Mouse (Mus musculus): ENCODE measurements around the gene Poldip3. TPM values are rescaled to one million over a fixed set of nuclear protein-coding genes. Genes with fewer than 3 reads are reported as not detected.

The Poldip3 gene
- 187 TPM for polyA plus RNA-seq (2017; shearing (Covaris generic))

DNA sequence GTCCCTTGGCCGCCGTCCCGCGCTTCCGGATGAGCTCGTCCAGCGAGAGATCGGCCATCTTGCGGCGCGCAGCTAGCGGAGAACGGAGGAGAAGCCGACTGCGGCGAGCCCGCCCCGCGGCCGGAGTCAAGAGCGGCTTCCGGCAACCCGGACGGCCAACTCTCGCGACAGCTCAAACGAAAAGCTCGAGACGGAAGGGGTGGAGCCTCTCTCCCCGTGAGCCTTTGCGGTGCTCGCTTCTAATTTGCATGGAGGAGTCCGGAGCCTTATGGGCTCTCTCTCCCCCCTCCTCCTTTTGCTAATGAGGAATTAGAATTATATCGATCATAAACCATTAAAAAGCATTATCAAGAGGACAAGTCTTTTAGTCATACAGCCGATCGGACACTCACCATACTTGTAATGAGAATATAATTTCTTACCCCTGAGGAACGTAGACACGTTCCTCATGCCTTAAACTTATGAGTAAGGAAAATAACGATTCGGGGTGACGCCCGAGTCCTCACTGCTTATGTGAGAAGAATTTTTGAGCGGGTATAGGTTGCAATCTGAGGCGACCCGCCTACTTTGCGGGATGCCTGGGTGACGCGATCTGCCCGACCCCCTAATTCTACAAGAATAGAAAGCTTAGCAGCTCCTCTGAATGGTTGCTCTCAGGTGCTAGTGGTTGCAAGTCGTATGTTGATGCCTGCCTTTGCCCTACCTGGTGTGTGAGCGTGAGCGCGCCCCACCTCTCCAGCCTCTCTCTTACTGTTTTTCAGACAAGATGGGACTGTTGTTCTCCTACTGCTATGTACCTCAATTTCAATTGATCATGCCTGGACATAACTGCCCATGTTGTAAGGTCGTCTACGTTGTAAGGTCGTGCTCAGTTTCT lies at the start of gene Poldip3:
Poldip3 (minus strand) TSS at position 189 of the 877 bp plus-strand sequence.

GRCm38 (mm10) chr15:83172492-83173429 lies 23.6 kb upstream of the Poldip3 start, which contains the start of gene Cyb5r3:
TSS of gene Cyb5r3 (minus strand) at chr15:83172592.

GRCm38 (mm10) chr15:83122566-83123145 lies 26.5 kb downstream of the Poldip3 start, which contains the start of gene Rrp7a:
TSS of gene Rrp7a (minus strand) at chr15:83122801.

DNA sequence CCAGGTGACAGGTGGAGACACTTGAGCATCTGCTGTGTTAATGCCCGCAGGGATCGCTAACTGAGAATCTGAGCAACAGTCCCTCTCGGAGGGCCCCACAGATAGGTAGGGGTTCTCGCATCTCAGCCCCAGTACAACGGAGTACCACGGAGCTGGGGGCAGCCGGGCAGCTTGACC lies 59.9 kb downstream of the Poldip3 start, which contains the start of gene Serhl:
Serhl (plus strand) TSS at position 78 of the 177 bp plus-strand sequence.

Other genes with a start within 250 kb of the Poldip3 start
- 5.4 TPM for gene Tcf20, start 161.5 kb downstream of the Poldip3 start, polyA plus RNA-seq (2017; shearing (Covaris generic))
- 2.2 TPM for gene Nfam1, start 116.1 kb downstream of the Poldip3 start, polyA plus RNA-seq (2017; shearing (Covaris generic))
- 99.2 TPM for gene Serhl, start 59.9 kb downstream of the Poldip3 start, polyA plus RNA-seq (2017; shearing (Covaris generic))
- gene Rrp7a, start 26.6 kb downstream of the Poldip3 start, polyA plus RNA-seq (2017; shearing (Covaris generic)), result 102 TPM
- gene Cyb5r3, start 23.2 kb upstream of the Poldip3 start, polyA plus RNA-seq (2017; shearing (Covaris generic)), result 120 TPM
- not detected for gene A4galt, start 102.4 kb upstream of the Poldip3 start, polyA plus RNA-seq (2017; shearing (Covaris generic))
- 20.6 TPM for gene Arfgap3, start 200.9 kb upstream of the Poldip3 start, polyA plus RNA-seq (2017; shearing (Covaris generic))

Data from inflammation-experienced regulatory T-cells, adult 16 weeks (primary cell).